Mouse (Mus musculus): ENCODE measurements around the gene Rab40c.

DNA sequence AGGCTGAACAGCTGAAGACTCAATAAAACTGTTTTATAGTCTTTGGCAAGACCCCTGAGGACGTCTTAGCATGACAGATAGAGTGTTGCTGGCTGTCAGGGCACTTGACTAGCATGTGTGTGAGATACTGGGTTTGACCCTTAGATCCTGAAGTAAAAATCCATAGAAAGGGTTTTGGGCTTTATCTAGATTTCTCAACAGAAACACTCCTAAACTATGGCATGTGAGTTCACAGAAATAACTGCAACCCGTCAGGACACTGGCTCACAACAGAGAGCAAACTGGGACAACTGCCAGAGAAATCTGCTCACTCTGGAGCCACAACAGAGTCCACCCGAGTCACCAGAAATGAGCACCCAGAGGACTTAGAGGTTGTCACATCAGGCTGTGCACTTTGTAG is 48.1 kb upstream of the Rab40c start:
- TF ChIP-seq CTCF (IDR thresholded peaks at IDR 0.05; ENCODE audit: low read depth), result no peak
- no peak for TF ChIP-seq EP300 (IDR thresholded peaks at IDR 0.05; ENCODE audit: low read depth)
